Mouse (Mus musculus) olfactory bulb, adult 2 months (tissue): ENCODE data around the gene Irgm2. TPM values are rescaled to one million over a fixed set of nuclear protein-coding genes. Genes with fewer than 3 reads are reported as not detected.
"Not testable (repeated sequence)": the region's sequence is repeated elsewhere in the genome, so short reads cannot be mapped to it uniquely, and the experiment has no call there.

Experiments
- H3K27ac ChIP-seq: fragments of 200-500 bp; 2 replicates; pipeline ENCODE4 v1.5.1; 2012; ENCODE audit warnings: low read depth, low read length; ENCODE audit not compliant: insufficient read depth
- H3K4me1 ChIP-seq: fragments of 200-500 bp; 2 replicates; pipeline ENCODE4 v1.6.1; 2012; ENCODE audit warnings: low read length; ENCODE audit not compliant: control insufficient read depth, insufficient read depth
- H3K4me3 ChIP-seq: fragments of 200-500 bp; 2 replicates; pipeline ENCODE4 v1.5.1; 2012; ENCODE audit warnings: mild to moderate bottlenecking, low read depth, low read length, moderate library complexity; ENCODE audit not compliant: insufficient read depth
- CTCF ChIP-seq: fragments of 200-500 bp; IDR thresholded peaks from 2 replicates; pipeline ENCODE4 v1.5.1; 2012; ENCODE audit warnings: low read depth, mild to moderate bottlenecking, low read length, moderate library complexity; ENCODE audit not compliant: insufficient read depth
- POLR2A ChIP-seq: fragments of 200-500 bp; IDR thresholded peaks from 2 replicates; pipeline ENCODE4 v1.6.1; 2012; ENCODE audit warnings: mild to moderate bottlenecking, low read depth, low read length, moderate library complexity; ENCODE audit not compliant: insufficient read depth
- WGBS: fragments of 180-500 bp; shearing (Covaris S2); methylation state at CpG from one replicate; pipeline ENCODE4 v1.1.7; 2018; 5-methylcytosine and 5-hydroxymethylcytosine counted together
- polyA plus RNA-seq: library from polyadenylated mRNA; stranded (reverse); fragments of >200 nt; gene quantifications from 2 replicates; pipeline ENCODE4 v1.2.4, GENCODE M21; 2012; ENCODE audit warnings: low replicate concordance; ENCODE audit not compliant: missing spikeins, insufficient read depth, insufficient read length

Irgm2 gene
- polyA plus RNA-seq, 1 experiment = not detected

GRCm38 (mm10) chr11:58179563-58179962, 19.9 kb upstream of the Irgm2 start:
- Histone ChIP-seq H3K27ac (no peak overlapping the region), H3K4me3 (no peak overlapping the region), H3K4me1 (no peaks in the 10 kb centered on the region)
- 24% methylated on average over 3 of the region's 3 CpGs for WGBS
- TF ChIP-seq CTCF (no peak), POLR2A (no peak)

GRCm38 (mm10) chr11:58179986-58180385, 19.4 kb upstream of the Irgm2 start:
- not testable (repeated sequence) for H3K4me3 ChIP-seq, H3K27ac ChIP-seq, H3K4me1 ChIP-seq
- 94% methylated on average over 6 of the region's 6 CpGs for WGBS

- Histone ChIP-seq H3K27ac (no peak overlapping the region), H3K4me1 (no peaks in the 10 kb centered on the region), H3K4me3 (no peak overlapping the region)
- WGBS = 92% methylated on average over 7 of the region's 7 CpGs
- TF ChIP-seq POLR2A (no peak), CTCF (no peak)
Measured at GRCm38 (mm10) chr11:58180756-58181155, 18.7 kb upstream of the Irgm2 start.

GRCm38 (mm10) chr11:58183579-58183978, 15.8 kb upstream of the Irgm2 start:
- 85% methylated on average over 3 of the region's 3 CpGs for WGBS

GRCm38 (mm10) chr11:58189675-58190074, 9.7 kb upstream of the Irgm2 start:
- TF ChIP-seq POLR2A (no peak), CTCF (no peak)
- Histone ChIP-seq H3K4me1 (no peaks in the 10 kb centered on the region), H3K27ac (no peak overlapping the region), H3K4me3 (no peak overlapping the region)
- 89% methylated on average over 6 of the region's 6 CpGs for WGBS

More at GRCm38 (mm10) chr11:58183579-58183978, 15.8 kb upstream of the Irgm2 start:
- TF ChIP-seq CTCF (no peak), POLR2A (no peak)
- H3K27ac ChIP-seq = no peak overlapping the region
- no peak overlapping the region for H3K4me3 ChIP-seq
- no peaks in the 10 kb centered on the region for H3K4me1 ChIP-seq

GRCm38 (mm10) chr11:58193326-58193725, 6.1 kb upstream of the Irgm2 start:
- Histone ChIP-seq H3K4me1 (no peaks in the 10 kb centered on the region), H3K27ac (no peak overlapping the region), H3K4me3 (no peak overlapping the region)
- WGBS = 42% methylated on average over 3 of the region's 3 CpGs
- TF ChIP-seq POLR2A (no peak), CTCF (no peak)

GRCm38 (mm10) chr11:58193860-58194520, 5.4 kb upstream of the Irgm2 start:
- H3K4me1 ChIP-seq = no peaks in the 10 kb centered on the region
- no peak for TF ChIP-seq POLR2A
- TF ChIP-seq CTCF = no peak
- 50% methylated on average over 4 of the region's 4 CpGs for WGBS

GRCm38 (mm10) chr11:58198663-58199062, 755 bp upstream of the Irgm2 start:
- no peak for TF ChIP-seq POLR2A
- no peak for TF ChIP-seq CTCF
- WGBS = 89% methylated on average over 4 of the region's 4 CpGs
- Histone ChIP-seq H3K4me3 (peak overlapping the region; percentile 78; the same call in 1 of the 2 replicates), H3K27ac (no peak overlapping the region), H3K4me1 (no peaks in the 10 kb centered on the region)

More at GRCm38 (mm10) chr11:58193860-58194520, 5.4 kb upstream of the Irgm2 start:
- H3K4me3 ChIP-seq = no peak overlapping the region
- no peak overlapping the region for H3K27ac ChIP-seq

GRCm38 (mm10) chr11:58200226-58200625, 808 bp downstream of the Irgm2 start:
- Histone ChIP-seq H3K4me3 (no peak overlapping the region), H3K27ac (no peak overlapping the region), H3K4me1 (no peaks in the 10 kb centered on the region)
- WGBS = 84% methylated on average over 4 of the region's 4 CpGs
- no peak for TF ChIP-seq CTCF
- no peak for TF ChIP-seq POLR2A

GRCm38 (mm10) chr11:58201052-58201451, 1.6 kb downstream of the Irgm2 start:
- 80% methylated on average over 12 of the region's 12 CpGs for WGBS
- Histone ChIP-seq H3K27ac (no peak overlapping the region), H3K4me3 (no peak overlapping the region), H3K4me1 (no peaks in the 10 kb centered on the region)
- no peak for TF ChIP-seq POLR2A
- TF ChIP-seq CTCF = no peak
